Mouse (Mus musculus) limb, embryonic 11.5 days (tissue): ENCODE data around the gene Qk. TPM values are rescaled to one million over a fixed set of nuclear protein-coding genes. Genes with fewer than 3 reads are reported as not detected.

ENCODE experiments used
- ATAC-seq: fragments of 200-750 bp; cut with Nextera tagmentation; 2 replicates; pipeline ENCODE4 v1.8.0; 2017; ENCODE audit warnings: low read depth; ENCODE audit not compliant: insufficient number of reproducible peaks, low FRiP score, low TSS enrichment
- DNase-seq: peaks from one replicate; pipeline ENCODE4 v3.0.0-alpha.2; 2015; ENCODE audit warnings: low spot score
- H3K27ac ChIP-seq: fragments of 300-500 bp; sonication (generic); replicated peaks from 2 replicates; pipeline ENCODE4 v1.5.1; 2014; ENCODE audit warnings: low read depth, mild to moderate bottlenecking, low read length
- H3K27me3 ChIP-seq: fragments of 300-500 bp; sonication (generic); 2 replicates; pipeline ENCODE4 v1.6.1; 2014; ENCODE audit warnings: mild to moderate bottlenecking, low read length, mixed read lengths; ENCODE audit not compliant: control insufficient read depth, insufficient read depth
- H3K36me3 ChIP-seq: fragments of 300-500 bp; sonication (generic); 2 replicates; pipeline ENCODE4 v1.6.1; 2014; ENCODE audit warnings: mild to moderate bottlenecking, low read length, moderate library complexity, mixed read lengths; ENCODE audit not compliant: control insufficient read depth, insufficient read depth
- H3K4me1 ChIP-seq: fragments of 300-500 bp; sonication (generic); 2 replicates; pipeline ENCODE4 v1.6.1; 2014; ENCODE audit warnings: low read length, mixed read lengths; ENCODE audit not compliant: control insufficient read depth, insufficient read depth
- H3K4me2 ChIP-seq: fragments of 300-500 bp; sonication (generic); 2 replicates; pipeline ENCODE4 v1.6.1; 2014; ENCODE audit warnings: low read depth, mild to moderate bottlenecking, moderate library complexity; ENCODE audit not compliant: severe bottlenecking
- H3K4me3 ChIP-seq: fragments of 300-500 bp; sonication (generic); 2 replicates; pipeline ENCODE4 v1.5.1; 2014; ENCODE audit warnings: low read depth, low read length
- H3K9ac ChIP-seq: fragments of 300-500 bp; sonication (generic); 2 replicates; pipeline ENCODE4 v1.6.1; 2014; ENCODE audit warnings: mild to moderate bottlenecking, low read length
- H3K9me3 ChIP-seq: fragments of 300-500 bp; sonication (generic); 2 replicates; pipeline ENCODE4 v1.6.1; 2016; ENCODE audit warnings: low read length; ENCODE audit not compliant: control insufficient read depth
- WGBS: fragments of 180-500 bp; shearing (Covaris S2); extraction: QIAGEN DNeasy Blood & Tissue Kit; methylation state at CpG from one replicate; pipeline ENCODE4 v1.1.7; 2014; 5-methylcytosine and 5-hydroxymethylcytosine counted together
- polyA plus RNA-seq: library from polyadenylated mRNA; unstranded; fragments of >200 nt; fragmentation: Nextera tagmentation; extraction: Ambion mirVana; gene quantifications from 2 replicates; pipeline ENCODE4 v1.2.1, GENCODE M21; 2014

Qk gene
- 35.7 and 39.2 TPM in 2 replicates for polyA plus RNA-seq

DNA sequence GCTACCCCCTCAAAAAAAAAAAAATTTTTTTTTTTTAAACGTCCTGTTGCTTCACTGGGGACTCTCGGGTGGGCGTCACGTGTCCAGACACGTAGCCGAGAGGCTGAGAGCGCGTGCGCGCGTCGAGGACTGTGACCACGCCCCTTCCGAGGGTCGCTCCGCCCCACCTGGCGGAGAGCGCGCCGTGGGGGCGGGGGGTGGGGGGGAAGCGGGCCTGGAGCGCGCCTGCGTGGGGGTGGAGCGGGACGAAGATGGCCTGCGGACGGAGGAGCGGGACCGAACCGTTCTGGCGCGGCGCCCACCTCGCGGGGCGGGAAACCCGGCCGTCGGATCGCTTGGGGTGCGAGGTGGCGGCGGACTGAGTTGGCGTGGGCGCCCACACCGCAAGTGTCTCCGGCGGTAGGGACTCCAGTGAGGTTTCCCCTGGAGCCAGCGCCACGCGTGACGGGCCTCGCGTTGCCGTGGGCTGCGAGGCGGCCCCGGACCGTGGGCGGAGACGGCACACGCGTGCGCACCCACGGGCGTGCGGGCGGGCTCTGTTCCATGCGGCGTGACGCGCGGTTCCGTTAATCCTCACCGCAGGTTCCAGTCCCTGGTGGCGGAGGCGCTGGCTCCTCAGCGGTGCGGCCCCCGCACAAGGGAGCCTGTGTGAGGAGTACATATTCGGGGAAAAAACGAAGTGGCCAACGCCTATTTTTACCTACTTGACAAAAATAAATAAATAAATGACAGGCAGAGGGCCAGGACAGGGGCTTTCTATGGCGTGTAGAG is at the start of gene Qk:
Gene Qk, minus strand, starts transcription at position 170 of the 771 bp plus-strand sequence.
- H3K4me2 ChIP-seq, result peak within 1 kb of the TSS; percentile 57
- H3K9me3 ChIP-seq, result no peaks in the 10 kb centered on the region
- ATAC-seq, result peak; percentile 82
- peak within 1 kb of the TSS; percentile 99 for H3K9ac ChIP-seq
- peaks cover 4% of the 10 kb centered on the region; the same call in 1 of the 2 replicates for H3K4me1 ChIP-seq
- WGBS, result under 1% methylated on average over 84 of the region's 86 CpGs
- H3K4me3 ChIP-seq, result peak within 1 kb of the TSS; percentile 91
- H3K27me3 ChIP-seq, result no peaks in the 10 kb centered on the region
- H3K36me3 ChIP-seq, result no peaks in the 10 kb centered on the region
- peak within 1 kb of the TSS; percentile 99 for H3K27ac ChIP-seq
- peak; percentile 94 for DNase-seq

DNA sequence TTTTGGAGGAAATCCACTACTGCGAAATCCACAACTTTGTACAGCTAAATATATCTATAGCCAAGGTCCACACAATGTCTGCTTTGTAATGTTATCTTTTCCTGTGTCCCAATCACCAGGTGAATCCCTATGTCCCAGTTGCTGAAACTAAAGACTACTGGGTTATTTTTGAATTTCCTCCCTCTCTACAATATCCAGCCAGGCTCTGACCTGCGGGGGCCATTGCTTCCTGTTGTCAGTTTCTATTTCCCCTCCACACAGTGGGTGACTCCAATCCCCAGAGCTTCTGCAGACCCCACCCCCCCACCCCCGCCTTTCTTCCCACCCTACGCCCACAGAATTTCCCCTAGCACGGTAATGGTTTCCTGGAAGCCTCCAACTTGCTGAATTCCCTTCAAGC is 47.4 kb upstream of the Qk start:
- Histone ChIP-seq H3K4me1 (no peaks in the 10 kb centered on the region), H3K27ac (no peak overlapping the region), H3K27me3 (no peaks in the 10 kb centered on the region), H3K4me3 (no peak overlapping the region), H3K36me3 (no peaks in the 10 kb centered on the region), H3K4me2 (no peak overlapping the region), H3K9ac (no peak overlapping the region), H3K9me3 (no peaks in the 10 kb centered on the region)
- 84% methylated on average over 5 of the region's 5 CpGs for WGBS
- ATAC-seq, result no peak
- DNase-seq, result no peak

DNA sequence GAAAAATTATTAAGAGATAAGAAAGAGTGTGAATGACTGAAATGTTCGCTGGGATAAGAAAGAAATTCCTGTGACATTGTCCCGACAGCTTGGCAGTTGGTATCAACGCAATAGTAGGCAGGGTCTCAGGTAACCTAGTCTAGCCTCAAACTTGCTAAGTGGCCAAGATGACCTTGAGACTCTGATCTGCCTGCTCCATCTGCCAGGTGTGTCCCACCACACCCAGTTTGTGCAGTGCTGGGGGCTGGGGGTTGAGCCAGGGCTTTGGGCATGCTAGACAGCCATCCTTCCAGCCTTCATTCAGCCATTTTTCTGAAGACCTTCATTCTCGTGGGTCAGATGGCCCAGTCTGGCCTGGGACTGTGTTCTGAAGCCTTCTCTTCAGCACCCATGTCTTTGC is 46.9 kb upstream of the Qk start:
- WGBS, result 85% methylated on average over 4 of the region's 4 CpGs
- no peak for DNase-seq

DNA sequence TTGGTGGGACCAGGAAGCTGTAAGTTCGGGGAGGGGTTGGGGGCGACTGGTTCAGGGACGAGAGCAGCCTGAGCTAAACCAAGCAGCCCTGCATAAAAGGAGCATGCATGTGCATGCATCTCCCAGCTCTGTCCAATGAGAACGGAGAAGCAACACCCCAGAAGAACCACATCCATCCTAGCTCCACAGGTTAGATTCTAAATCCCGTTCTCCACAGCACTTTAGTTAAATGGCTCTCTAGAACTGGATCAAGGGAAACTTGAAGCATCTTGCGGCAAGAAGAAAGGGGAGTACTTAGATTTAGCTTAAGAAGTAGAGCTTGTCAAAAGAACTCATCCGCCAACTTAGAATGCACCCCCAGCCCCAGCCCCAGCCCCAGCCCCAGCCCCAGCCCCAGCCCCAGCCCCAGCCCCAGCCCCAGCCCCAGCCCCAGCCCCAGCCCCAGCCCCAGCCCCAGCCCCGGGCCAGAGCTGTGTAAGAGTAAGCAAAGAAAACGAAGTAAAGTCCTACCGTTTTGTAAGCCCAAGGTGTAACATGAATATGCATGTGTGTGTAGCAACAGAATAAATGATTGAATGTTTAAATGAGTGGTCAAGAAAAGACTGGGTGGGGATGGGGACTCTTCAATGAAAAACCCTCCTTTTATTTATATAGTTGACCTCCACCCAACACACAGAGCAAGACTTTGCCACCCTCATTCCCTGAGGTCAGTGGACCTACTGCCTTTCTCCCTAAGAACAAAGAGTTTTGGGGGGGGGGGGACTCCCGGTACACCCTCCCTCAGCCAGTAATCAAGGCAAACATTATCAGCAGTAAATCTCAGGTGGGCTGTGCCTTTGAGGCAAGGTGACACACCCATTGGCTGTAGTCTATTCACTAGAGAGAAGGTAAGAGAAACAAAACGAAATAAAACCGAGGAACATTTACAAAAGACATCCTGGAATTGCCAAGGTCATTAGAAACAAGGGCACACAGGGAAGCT is 46.1 kb upstream of the Qk start:
- H3K4me2 ChIP-seq, result no peak overlapping the region
- no peak overlapping the region for H3K9ac ChIP-seq
- no peak overlapping the region for H3K4me3 ChIP-seq
- DNase-seq (no peak), ATAC-seq (no peak)
- no peaks in the 10 kb centered on the region for H3K27me3 ChIP-seq
- 76% methylated on average over 13 of the region's 13 CpGs for WGBS
- no peak overlapping the region for H3K27ac ChIP-seq
- H3K9me3 ChIP-seq, result no peaks in the 10 kb centered on the region
- no peaks in the 10 kb centered on the region for H3K36me3 ChIP-seq
- H3K4me1 ChIP-seq, result no peaks in the 10 kb centered on the region

More for the DNA sequence above, 46.9 kb upstream of the Qk start:
- no peaks in the 10 kb centered on the region for H3K9me3 ChIP-seq
- H3K4me3 ChIP-seq, result no peak overlapping the region
- no peak for ATAC-seq
- H3K27ac ChIP-seq, result no peak overlapping the region
- H3K4me1 ChIP-seq, result no peaks in the 10 kb centered on the region
- no peaks in the 10 kb centered on the region for H3K36me3 ChIP-seq
- no peaks in the 10 kb centered on the region for H3K27me3 ChIP-seq
- H3K4me2 ChIP-seq, result no peak overlapping the region
- H3K9ac ChIP-seq, result no peak overlapping the region

DNA sequence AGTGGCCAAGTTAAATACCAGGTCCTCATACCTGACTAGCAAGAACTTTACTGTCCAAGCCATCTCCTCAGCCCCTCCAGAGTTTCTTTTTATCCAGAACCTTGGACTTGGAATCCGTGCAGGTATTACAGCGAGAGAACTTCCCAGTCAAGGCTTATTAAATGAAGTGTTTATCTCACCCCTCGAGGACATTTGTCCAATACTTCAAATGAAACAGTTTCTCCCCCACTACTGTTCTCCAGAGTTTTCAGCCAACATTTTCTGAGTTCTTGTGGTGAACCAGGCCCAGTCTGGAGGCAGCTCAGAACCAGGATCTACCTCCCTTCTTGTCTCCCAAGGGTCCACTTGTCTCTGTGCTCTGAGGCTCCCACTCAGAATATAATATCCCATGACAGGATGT is 43.5 kb upstream of the Qk start:
- no peaks in the 10 kb centered on the region for H3K9me3 ChIP-seq
- no peak for DNase-seq
- no peak overlapping the region for H3K4me3 ChIP-seq
- no peak overlapping the region for H3K27ac ChIP-seq
- ATAC-seq, result no peak
- H3K36me3 ChIP-seq, result no peaks in the 10 kb centered on the region
- 79% methylated on average over 3 of the region's 3 CpGs for WGBS
- H3K27me3 ChIP-seq, result no peaks in the 10 kb centered on the region
- H3K4me1 ChIP-seq, result no peaks in the 10 kb centered on the region
- no peak overlapping the region for H3K9ac ChIP-seq
- no peak overlapping the region for H3K4me2 ChIP-seq

DNA sequence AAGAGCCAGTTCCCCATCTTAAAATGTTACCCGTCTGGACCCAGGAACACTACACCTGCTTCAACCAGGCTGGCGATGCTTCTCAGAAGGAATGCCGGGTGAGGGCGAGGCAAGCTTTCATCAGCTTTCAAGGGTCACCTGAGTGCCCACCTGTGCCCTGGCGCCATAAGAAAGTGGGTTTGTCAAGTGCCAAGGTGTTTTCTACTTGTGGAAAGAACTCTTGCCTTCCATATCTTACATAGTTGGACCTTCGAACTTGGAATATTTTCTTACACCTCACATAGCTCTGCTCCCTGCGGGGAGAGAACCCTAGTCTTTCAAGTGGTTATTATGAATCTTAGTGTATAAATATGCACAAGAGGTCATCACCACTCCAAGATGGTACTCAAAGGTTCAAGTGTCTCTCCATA is 42.2 kb upstream of the Qk start:
- DNase-seq (no peak), ATAC-seq (no peak)
- Histone ChIP-seq H3K9ac (no peak overlapping the region), H3K4me2 (no peak overlapping the region), H3K4me3 (no peak overlapping the region), H3K27me3 (no peaks in the 10 kb centered on the region), H3K36me3 (no peaks in the 10 kb centered on the region), H3K4me1 (no peaks in the 10 kb centered on the region), H3K27ac (no peak overlapping the region), H3K9me3 (no peaks in the 10 kb centered on the region)
- 91% methylated on average over 7 of the region's 7 CpGs for WGBS

DNA sequence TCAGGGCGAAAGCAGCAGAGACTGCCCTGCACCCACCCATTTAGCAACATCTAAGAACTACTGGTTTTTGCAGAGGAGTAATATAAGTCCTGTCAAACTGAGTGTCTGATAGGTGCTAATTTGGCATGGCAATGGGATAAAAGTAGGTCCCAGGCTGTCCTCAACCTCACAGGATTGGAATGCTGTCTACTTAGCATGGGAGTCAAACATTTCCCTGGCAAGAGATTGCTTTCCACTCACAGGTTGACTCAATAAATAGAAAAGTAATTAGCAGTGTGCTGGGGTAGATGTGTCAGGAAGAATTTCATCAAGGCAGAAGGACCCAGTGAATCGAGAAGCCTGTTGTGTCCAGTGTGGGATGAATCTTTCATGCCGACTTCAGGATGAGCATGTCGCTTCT is 41.1 kb upstream of the Qk start:
- Histone ChIP-seq H3K36me3 (no peaks in the 10 kb centered on the region), H3K4me1 (peaks cover 2% of the 10 kb centered on the region), H3K27me3 (no peaks in the 10 kb centered on the region), H3K27ac (no peak overlapping the region), H3K9ac (no peak overlapping the region), H3K4me2 (no peak overlapping the region), H3K4me3 (no peak overlapping the region), H3K9me3 (no peaks in the 10 kb centered on the region)
- no peak for DNase-seq
- no peak for ATAC-seq
- WGBS, result 77% methylated on average over 4 of the region's 4 CpGs

DNA sequence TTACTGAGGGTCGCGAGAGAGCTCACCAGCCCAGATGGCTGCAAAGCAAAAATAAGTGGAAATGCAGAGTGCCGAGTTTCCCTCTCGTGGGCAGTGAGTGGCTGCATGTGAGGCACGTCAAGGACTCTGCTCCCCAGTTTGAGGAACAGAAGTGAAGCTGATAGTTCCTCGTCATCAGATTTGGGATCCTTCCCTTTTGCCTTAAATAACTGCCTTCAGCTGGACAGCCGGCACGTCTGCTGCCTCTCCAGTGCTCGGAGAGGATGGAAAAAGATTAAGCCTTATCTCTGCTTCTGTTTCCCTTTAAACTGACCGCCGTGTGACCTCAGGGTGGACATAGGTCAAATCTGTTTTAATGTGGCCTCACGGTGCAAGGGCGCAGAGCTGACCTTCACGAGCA is 39.8 kb upstream of the Qk start:
- Histone ChIP-seq H3K9me3 (no peaks in the 10 kb centered on the region), H3K4me1 (peaks cover 5% of the 10 kb centered on the region), H3K27me3 (no peaks in the 10 kb centered on the region), H3K4me2 (no peak overlapping the region), H3K4me3 (no peak overlapping the region), H3K36me3 (no peaks in the 10 kb centered on the region), H3K27ac (no peak overlapping the region), H3K9ac (no peak overlapping the region)
- no peak for DNase-seq
- 56% methylated on average over 14 of the region's 14 CpGs for WGBS
- no peak for ATAC-seq
